Mouse (Mus musculus): ENCODE data around the gene Gm2431.
"Not testable (repeated sequence)": the region's sequence is repeated elsewhere in the genome, so short reads cannot be mapped to it uniquely, and the experiment has no call there.

GRCm38 (mm10) chr7:142293851-142294250, 35.7 kb upstream of the Gm2431 start:
- TF ChIP-seq CTCF (IDR thresholded peaks at IDR 0.05; ENCODE audit: borderline replicate concordance, insufficient read depth, low read depth, low read length) = peak; percentile 62
- TF ChIP-seq POLR2A (IDR thresholded peaks at IDR 0.05; ENCODE audit: borderline replicate concordance, insufficient read depth, low read length) = not testable (repeated sequence)

All from cerebellum, adult 2 months (tissue).